Mouse (Mus musculus) embryo, embryonic 11 days (tissue): ENCODE results near the gene Ehd2.
"Not testable (repeated sequence)": the region's sequence is repeated elsewhere in the genome, so short reads cannot be mapped to it uniquely, and the experiment has no call there.

Experiments used
- DNase-seq: peaks from one replicate; pipeline ENCODE4 v3.0.0-alpha.2; 2015

Gene Ehd2

DNA sequence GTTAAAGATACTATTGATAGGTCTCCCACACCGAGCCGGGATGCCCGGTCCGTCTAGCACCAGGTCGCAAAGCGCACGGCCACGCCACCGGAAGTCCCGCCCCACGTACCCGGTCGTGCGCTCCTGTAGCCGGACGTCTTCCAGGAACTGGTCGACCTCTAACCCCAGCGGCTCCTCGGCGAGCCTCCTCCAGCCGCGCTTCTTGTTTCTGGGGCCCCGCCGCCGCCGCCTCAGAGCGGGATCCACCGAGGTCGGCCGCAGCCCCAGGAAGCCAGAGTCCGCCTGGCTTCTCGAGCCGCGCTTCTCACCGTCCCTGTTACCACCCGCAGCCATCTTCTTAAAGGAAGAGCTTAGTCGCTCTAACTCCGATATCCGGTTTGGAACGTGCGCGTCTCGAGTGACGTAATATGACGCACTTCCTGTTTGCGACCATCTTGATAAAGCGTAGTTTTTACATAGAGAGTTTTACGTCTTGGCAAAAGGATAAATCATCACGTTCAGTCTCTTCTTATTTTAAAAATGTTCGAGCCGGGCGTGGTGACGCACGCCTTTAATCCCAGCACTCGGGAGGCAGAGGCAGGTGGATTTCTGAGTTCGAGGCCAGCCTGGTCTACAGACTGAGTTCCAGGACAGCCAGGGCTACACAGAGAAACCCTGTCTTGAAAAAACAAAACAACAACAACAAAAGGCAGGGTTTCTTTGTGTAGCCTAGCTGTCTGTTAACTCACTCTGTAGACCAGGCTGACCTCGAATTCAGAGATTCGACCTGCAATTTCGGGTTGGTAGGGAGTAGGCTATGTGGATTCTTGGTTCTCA lies 21.4 kb downstream of the Ehd2 start, which contains the start of gene Nop53:
Nop53 (minus strand) TSS at position 354 of the 816 bp plus-strand sequence.
- peak; percentile 98 for DNase-seq

DNA sequence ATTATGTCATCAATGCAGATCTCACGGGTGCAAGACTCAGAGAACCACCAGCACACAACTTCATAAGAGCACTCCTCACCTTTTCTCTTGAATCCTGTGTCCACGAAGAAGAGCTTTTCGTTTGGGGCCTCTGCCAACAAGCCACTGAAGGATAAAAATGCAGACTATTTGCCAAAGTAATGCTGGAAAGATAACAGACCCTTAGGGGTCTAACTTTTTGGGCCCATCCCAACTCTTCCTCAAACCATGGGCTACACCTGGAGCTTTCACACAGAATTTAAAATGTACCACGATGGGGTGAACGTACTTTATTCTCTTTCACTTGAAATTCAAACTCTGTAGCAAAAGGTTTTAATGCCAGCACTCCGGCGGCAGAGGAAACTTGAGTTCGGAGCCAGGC lies 22.2 kb downstream of the Ehd2 start:
- no peak for DNase-seq

- DNase-seq: no peak
Measured at GRCm38 (mm10) chr7:15944311-15944710, 23.1 kb downstream of the Ehd2 start.

- DNase-seq: no peak
Measured at GRCm38 (mm10) chr7:15938621-15939020, 28.7 kb downstream of the Ehd2 start.

GRCm38 (mm10) chr7:15937491-15937890 lies 29.9 kb downstream of the Ehd2 start:
- DNase-seq: no peak

DNA sequence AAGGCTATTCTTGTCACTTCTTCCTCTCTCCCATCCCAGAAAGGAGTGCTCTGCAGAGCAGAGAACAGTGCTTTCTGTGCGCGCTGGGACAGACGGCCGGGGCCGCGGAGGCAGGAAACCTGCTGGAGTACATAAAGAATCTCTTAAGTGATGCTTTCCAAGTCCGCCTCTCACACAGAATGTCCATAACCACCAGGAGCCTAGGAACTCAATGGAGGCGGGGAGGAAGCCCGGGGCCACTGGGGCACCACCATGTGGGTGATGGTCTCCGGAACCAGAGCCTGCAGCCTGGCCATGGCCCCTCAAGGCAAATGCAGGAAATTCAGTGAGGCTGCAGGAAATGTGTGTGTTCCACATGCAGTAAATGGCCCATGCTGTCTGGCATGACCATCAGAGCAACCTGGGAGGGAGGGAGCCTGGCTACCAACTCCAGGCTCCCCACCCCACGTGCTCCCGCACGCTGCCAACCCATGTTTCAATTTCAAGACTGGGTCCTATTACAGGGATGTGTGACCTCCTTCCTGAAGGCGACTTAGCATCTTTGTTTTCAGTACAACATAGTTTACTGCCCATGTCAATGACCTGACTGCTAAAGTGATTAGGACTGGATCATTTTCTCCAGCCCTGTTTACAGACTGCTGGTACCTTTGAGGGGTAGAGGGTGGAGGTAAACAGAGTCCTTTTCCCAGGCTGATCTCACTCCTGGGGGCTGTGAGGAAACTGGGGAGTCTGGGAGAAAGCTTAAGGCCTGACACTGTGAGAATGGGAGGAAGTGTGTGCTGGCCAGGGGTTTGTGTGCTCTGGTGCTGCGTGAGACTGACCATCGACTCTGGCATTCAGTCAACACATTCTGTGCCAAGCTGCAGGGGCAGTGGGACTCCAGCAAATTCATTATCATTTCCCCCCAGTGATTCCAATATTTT lies 33.7 kb downstream of the Ehd2 start:
- no peak for DNase-seq

DNA sequence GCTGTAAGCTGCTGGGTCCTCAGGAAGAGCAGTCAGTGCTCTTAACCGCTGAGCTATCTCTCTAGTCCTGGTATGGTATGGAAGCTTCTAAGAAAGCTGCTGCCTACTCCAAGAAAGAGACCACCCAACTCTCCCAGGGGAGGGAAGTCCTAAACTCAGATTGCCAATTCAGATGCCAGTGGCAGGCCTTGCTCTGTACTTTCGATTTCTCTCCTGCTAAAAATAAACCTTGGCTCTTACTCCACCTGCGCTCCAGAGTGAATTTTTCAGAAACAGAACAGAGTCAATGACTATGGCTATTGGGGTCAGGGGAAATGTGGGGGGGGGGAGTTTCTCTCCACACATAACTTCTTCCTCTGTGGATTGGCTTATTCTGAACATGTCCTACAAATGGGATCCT lies 35.7 kb downstream of the Ehd2 start:
- no peak for DNase-seq

DNA sequence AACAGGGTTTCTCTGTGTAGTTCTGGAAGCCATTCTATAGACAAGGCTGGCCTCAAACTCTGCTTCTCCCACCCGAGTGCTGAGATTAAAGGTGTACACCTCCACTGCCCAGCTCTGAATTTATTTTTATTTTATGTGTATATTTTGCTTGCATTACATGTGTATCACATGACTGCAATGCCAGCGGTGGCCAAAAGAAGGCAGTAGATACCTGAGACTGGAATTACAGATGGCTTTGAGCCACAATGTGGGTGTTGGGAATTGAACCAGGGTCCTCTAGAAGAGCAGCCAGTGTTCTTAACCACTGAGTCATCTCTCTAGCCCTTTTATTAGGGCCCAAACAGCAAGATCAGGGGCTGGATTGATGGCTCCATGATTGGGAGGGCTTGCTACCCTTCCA lies 36.8 kb downstream of the Ehd2 start:
- DNase-seq: no peak

DNA sequence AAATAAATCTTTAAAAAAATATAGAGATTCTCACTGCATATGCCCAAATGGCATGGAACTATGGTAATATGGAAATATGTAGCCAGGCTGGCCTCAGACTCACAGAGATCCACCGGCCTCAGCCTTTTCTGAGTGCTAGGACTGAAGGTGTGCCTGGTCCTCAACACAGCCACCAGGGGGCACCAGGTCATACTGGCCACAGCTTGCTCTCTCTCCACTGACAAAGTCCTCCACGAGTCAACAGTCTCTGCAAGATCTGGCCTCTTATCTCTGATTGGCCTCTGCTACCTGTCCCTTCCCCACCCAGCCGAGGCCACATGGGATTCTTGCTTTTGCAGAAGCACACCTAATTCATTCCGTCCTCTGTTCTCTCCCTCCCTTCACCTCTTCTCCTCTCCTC lies 37.5 kb downstream of the Ehd2 start:
- peak; percentile 58 for DNase-seq

GRCm38 (mm10) chr7:15922220-15922773 lies 45.1 kb downstream of the Ehd2 start, which contains the start of gene Selenow:
TSS of gene Selenow (minus strand) at chr7:15922402.
- DNase-seq: peak; percentile 96

DNA sequence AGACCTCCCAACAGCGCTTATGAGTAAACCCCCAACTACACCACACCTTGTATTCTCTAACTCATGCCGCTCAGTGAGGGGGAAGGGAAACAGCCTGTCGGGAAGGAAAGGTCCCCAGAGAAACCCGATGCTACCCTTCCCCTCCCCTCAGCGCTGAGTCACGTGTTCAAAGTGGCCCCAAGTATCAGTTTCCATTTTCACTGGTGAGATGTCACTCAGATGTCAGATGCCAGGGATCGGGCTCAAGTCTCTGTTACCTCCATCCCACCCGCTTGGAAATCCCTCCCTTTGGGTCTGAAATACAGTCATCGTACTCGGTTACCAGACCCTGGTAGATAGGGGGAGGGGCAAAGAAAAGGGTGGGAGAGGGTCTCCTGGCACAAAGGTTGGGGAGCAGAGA lies 45.6 kb downstream of the Ehd2 start:
- DNase-seq: peak; percentile 80

DNA sequence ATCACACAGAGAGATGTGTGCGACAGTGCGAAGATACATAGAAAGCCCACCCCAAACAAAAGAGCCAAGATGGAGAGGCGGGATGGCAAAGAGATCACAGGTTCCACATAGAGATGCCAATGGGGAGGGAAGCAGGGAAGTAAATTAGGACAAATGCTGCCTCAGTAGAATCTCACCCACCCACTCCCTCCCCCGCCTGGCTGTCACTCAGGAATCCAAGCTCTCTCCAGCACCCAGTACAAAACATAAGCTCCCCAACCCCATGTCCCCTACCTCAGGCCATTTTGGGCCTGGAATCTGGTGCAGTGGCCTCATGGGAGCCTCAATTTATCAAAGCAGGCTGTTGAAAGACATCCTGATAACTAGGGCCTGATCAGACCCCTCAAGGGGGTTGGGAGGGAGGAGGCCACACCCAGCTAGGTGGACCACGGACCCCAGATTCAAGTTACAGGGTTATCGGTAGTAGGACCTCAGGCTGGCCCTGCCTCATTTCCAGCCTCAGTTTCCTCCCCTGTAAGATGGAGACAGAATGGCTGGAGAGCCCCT lies 46.6 kb downstream of the Ehd2 start:
- DNase-seq: no peak

DNA sequence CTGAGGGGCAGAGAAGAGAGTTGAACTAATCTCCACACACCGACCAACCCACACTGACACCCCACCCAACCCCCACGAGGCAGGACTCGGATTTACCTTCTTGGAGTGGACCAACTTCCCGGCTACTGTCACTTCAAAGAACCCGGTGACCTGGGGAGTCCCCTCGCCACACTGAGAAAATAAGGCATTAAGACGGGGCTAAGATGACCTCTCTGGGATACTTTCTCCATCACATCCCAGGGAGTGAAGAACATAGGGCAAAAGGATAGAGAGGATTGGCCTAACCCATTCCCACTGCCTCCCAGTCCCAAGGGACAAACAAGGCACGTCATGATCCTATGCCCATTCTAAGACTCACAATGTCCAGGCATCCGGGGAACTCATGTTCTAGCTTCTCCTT lies 47.4 kb downstream of the Ehd2 start:
- no peak for DNase-seq

GRCm38 (mm10) chr7:15918371-15918770 lies 49.0 kb downstream of the Ehd2 start:
- no peak for DNase-seq

DNA sequence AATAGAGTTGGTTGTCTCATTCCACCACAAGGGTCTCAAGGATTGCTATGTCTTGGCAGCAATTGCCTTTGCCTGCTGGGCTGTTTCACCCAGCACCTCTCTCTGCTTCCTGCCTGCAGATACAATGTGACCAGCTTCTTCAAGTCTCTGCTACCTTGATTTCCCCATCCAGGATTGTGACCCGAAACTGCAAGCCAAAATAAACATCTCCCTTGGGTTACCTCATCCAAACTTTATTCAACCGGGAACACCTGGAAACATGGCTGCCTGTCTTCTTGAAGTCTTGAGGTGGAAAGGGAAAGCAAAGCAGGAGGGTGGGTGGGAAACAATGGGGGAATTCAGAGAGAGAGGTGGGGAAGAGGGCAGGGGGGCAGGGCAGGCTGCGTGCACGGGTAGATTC lies 50.4 kb downstream of the Ehd2 start:
- DNase-seq: no peak

DNA sequence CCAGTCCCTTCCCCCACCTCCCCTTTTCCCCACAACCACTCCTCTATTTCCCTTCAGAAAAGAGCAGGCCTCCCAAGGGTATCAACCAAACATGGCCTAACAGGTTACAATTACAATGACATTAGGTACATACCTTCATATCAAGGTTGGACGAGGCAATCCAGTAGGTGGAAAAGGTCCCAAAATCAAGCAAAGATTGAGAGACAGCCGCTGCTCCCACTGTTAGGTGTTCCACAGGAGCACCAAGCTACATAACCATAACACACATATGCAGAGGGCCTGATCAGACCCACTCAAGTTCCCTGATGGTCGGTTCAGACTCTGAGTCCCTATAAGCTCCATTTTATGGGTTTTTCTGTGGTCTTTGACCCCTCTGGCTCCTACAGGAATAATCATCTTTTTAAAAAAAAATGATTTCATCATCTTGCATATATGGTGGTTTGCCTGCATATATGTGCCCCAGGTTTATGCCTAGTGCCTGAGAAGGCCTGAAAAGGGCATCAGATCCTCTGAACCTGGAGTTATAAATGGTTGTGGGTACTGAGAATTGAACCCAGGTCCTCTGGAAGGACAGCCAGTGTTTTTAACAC lies 51.1 kb downstream of the Ehd2 start:
- no peak for DNase-seq

GRCm38 (mm10) chr7:15915695-15916094 lies 51.7 kb downstream of the Ehd2 start:
- DNase-seq: not testable (repeated sequence)

GRCm38 (mm10) chr7:15914751-15915150 lies 52.6 kb downstream of the Ehd2 start:
- DNase-seq: no peak

DNA sequence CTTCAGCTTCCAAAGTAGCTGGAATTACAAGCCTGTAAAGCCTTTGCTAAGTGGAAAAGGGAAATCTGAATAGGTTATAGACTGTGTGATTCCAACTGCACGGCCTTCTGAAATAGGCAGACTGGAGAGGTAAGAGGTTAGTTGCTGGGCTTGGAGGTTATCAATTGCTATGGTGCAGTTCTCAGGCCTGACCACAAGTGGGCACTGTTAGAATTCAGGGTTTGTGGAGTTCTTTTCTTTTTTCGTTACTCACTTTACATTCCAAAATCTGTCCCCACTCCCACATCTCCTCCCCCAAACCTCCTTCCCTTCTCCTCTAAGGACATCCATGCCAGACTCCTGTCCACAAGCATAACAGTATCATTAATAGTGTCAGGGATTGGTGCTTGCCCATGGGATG lies 53.1 kb downstream of the Ehd2 start:
- DNase-seq: peak; percentile 43

GRCm38 (mm10) chr7:15912183-15912582 lies 55.2 kb downstream of the Ehd2 start:
- peak; percentile 89 for DNase-seq

DNA sequence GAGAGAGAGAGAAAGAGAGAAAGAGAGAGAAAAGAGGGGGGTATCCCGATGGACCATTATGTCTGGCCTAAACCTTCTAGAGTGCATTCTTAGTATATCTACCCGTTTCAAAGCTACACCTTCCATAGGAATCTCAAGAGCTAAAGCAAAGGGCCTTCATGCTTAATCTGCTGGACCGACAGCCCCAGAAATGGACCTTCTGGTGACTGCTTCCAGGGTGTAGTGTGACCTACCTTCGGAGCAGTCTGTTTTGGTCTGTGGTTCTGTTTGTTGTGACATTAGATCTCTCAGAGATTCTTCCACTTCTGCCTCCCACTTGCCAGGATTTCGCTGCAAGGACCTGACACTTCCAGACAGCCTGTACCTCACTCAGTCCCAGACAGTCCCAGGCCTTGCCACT lies 56.8 kb downstream of the Ehd2 start:
- no peak for DNase-seq

DNA sequence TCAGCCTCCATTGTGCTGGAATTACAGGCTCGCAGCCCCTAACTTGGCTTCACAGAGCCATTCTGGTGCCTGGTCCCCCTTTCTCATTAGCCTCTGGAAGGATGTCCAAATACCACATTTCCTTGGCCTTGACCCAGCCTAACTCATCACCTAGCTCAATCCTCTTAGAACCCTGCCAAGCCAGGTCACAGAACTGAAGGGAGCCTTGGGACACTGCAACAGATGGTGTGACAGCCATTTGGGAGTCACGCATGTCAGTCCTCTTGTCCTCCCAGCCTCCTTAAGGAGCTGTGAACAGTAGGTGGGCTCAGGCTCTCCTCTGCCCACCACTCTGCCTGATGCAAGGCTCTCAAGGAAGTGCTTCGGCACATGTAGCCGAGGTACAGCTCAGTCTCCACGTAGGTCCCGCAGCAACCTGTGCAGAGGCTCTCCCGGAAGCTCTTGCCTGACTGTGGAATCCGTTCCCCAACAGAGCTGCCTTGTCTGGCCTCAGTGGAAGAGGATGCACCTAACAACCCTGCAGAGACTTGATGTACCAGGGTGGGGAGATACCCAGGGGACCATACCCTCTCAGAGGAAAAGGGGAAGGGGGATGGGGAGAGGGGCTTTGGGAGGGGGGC lies 59.3 kb downstream of the Ehd2 start:
- DNase-seq: no peak
